Mouse (Mus musculus) mature B cell (primary cell): Measurements from ENCODE around the gene Sdc4.

Experiments
- in situ Hi-C: fragments of 300-500 bp; cut with MboI; formaldehyde crosslinking; loops from 2 replicates; pipeline ENCODE4 v1.14.3; 2019

The Sdc4 gene

GRCm38 (mm10) chr2:164404082-164404990 is 39.4 kb downstream of the Sdc4 start:
- in situ Hi-C loops = loop anchor here (25.0 kb wide), 1 partner anchor 333 kb away; the partner anchor contains the start of genes Dnttip1 and Wfdc3

DNA sequence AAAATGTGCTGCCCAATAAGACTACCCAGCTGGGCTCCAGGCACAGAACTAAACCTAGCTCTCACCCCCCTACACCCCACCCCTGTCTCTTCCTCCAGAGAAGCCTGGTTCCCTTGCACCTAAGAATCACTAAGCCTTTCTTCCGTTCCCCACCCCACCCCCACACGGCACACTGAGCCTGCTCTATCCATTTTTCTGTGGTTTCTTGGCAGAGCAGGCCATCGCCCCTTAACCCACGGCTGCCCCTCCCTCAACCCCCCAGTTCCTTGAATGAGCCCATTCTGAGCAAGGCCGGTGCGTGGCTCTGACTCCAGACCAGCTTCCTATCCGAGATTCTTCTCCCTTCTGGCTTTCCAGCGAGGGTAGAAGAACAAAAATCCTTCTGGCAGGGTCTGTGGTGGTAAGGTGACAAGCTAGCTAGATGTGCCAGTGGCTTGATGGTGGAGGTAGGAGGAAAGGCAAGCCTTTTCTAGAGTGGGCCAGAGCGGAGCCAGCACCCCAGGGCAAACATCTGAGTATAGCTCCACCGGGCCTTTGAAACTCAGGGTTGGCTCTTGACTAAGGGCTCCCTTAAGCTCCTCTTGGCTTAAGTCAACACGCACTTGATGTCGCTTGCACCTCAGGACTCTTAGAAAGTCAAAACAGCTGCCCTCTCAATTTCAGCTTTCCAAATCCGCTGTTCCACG is 40.1 kb downstream of the Sdc4 start:
- in situ Hi-C loops = loop anchor here (25.0 kb wide), 1 partner anchor 334 kb away; the partner anchor contains the start of genes Dnttip1 and Wfdc3

DNA sequence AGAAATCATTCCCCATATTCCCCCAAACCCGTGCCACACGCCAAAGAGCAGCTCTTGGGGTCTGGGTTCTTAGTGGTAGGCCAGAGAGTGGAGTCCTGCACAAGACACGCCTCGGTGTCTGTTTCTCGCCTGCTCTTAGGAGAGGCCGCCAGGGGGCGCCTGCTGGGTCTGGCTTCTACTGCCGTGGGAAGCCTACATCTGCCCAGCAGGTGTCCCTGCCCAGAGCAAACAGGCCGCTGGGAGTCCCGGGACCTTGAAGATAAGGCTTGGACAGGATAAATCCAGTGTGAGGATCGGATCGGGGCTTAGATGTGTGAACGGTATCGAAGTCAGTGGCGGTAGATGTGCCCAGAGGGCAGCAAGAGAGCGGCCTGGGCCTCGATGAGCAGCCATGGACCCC is 40.8 kb downstream of the Sdc4 start, which contains the start of gene Rbpjl:
Gene Rbpjl, plus strand, starts transcription at position 236 of the 400 bp plus-strand sequence.
- in situ Hi-C loops = loop anchor here (25.0 kb wide), 1 partner anchor 334 kb away; the partner anchor contains the start of genes Dnttip1 and Wfdc3

- in situ Hi-C loops = loop anchor here (25.0 kb wide), 1 partner anchor 285 kb away; no protein-coding TSS in a partner anchor
Measured at GRCm38 (mm10) chr2:164396911-164397310, 46.8 kb downstream of the Sdc4 start.

DNA sequence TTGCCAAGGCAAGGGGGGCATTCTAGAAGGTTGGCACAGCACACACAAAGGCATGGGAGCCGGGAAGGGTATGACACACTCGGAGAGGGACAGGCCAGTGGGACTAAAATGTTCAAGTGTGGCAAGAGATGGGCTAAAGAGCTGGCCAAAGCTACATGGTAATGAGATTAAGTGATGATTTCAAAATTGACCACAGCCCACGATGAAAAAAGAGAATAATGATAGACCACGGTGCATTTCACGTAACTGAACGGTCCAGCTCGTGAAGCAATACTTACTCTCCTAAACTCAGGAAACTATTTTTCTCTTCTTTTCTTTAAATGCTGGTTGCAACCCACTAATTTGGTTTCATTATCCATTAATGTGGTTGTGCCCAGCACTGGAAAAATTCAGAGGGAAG is 47.6 kb downstream of the Sdc4 start:
- in situ Hi-C loops = loop anchor here (25.0 kb wide), 1 partner anchor 284 kb away; no protein-coding TSS in a partner anchor

DNA sequence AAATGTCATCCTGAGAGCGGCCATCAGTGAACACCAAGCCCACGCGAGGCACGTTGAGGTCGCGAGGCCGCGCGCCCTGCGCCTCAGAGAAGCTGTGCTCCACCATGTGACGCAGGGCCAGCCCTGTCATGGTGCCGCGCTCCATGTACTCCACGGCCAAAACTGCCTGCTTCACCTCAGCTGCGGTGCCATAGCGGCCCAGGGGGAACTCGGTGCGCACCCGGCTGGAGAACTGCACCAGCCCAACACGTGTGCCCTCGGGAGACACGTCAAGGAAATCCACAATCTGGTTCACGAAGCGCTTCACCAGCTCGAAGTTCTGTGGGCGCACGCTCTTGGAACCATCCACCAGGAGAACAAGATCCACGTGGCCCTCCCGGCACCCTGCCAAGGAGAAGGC is 50.6 kb downstream of the Sdc4 start:
- in situ Hi-C loops = loop anchor here (25.0 kb wide), 1 partner anchor 281 kb away; no protein-coding TSS in a partner anchor

DNA sequence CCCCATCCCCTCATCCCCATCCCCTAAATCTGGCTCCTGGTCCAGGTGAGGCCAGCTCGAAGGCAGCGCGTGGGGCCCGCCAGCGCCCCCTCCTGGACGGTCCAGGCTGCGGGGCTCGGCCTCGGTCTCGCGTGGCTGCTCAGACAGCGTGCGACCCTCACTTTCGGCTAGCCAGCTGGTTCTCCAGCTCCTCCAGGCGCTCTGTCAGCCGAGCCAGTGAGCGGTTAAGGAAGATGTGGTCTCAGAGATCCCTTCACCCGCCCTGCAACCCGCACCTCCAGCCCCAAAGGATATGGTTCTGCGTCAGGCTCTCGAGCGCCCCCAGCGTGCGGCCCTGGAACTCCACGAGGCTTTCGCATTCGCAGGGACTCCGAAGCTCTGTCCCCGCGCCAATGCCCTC is 54.2 kb downstream of the Sdc4 start:
- in situ Hi-C loops = loop anchor here (25.0 kb wide), 1 partner anchor 277 kb away; no protein-coding TSS in a partner anchor

- in situ Hi-C loops = loop anchor here (25.0 kb wide), 1 partner anchor 277 kb away; no protein-coding TSS in a partner anchor
Measured at GRCm38 (mm10) chr2:164389020-164389419, 54.7 kb downstream of the Sdc4 start, which contains the start of gene Slpi. Gene Slpi, minus strand, starts transcription at chr2:164389095.

DNA sequence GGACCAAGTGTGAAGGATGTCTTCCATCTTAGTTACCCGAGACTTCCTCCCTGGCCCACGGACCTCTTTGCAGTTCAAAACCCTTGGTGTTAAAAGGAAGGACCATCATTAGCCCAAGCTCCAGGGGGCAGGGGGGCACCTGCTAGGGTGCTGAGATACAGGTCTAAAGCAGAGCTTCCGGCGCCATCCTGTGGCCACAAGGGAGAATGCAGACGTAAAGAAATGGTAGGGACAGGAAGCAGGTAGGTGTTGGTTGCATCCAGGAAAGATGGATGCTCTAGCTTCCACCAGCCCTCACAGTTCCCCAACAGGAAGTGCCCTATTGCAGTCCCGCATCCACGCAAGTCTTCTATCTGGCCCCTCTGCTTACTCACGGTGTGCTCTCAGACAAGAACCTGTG is 56.7 kb downstream of the Sdc4 start:
- in situ Hi-C loops = loop anchor here (25.0 kb wide), 1 partner anchor 275 kb away; no protein-coding TSS in a partner anchor

GRCm38 (mm10) chr2:164385927-164386763 is 57.5 kb downstream of the Sdc4 start:
- in situ Hi-C loops = loop anchor here (25.0 kb wide), 1 partner anchor 274 kb away; no protein-coding TSS in a partner anchor

GRCm38 (mm10) chr2:164383656-164384399 is 59.9 kb downstream of the Sdc4 start:
- in situ Hi-C loops = loop anchor here (25.0 kb wide), 1 partner anchor 272 kb away; no protein-coding TSS in a partner anchor

- in situ Hi-C loops = loop anchor here (25.0 kb wide), 1 partner anchor 271 kb away; no protein-coding TSS in a partner anchor
Measured at GRCm38 (mm10) chr2:164382971-164383370, 60.7 kb downstream of the Sdc4 start.

- in situ Hi-C loops = loop anchor here (25.0 kb wide), 1 partner anchor 269 kb away; no protein-coding TSS in a partner anchor
Measured at GRCm38 (mm10) chr2:164381726-164382125, 62.0 kb downstream of the Sdc4 start.

DNA sequence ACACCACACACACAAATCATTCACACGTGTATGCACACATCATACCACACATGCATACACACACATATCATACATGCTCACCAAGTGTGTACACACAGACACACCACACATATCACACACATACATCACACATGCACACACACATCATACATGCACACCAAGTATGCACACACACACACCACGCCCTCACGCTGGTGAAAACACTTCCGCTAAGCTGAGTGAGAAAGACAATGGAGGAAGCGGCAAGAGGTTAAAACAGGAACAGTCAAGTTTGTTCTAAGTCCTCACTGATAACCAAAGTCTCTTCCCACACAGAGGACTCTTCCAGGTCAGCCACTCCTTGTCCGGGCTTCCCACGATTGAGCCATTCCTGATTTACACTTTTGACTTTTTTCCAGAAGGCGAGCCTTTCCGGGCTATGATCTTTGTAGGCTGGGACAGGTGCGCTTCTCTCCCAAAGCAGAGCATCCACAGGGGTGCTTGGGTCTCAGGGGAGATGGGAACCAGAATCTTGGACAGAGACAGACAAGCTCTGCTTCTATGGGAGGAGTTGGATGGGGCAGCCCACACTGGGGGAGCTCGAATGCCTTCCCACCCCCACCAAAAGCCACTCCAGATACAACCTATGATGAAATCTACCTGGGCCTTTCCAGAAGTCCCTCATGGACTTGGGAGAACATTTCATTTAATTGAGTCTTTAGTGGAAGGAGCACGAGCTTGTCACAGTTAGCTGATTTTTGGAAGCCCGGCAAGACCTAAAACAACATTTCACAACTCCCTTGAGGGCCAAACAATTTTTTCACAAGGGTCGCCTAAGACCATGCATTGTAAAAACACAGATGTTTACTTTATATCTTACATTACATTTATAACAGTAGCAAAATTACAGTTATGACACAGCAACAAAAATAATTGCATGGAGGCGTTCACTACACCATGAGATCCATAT is 65.9 kb downstream of the Sdc4 start:
- in situ Hi-C loops = loop anchor here (25.0 kb wide), 1 partner anchor 265 kb away; no protein-coding TSS in a partner anchor
